Mouse (Mus musculus) bone marrow macrophage, adult 2 months (primary cell): Measurements from ENCODE around the gene Gpr137c. TPM values are rescaled to one million over a fixed set of nuclear protein-coding genes. Genes with fewer than 3 reads are reported as not detected.
A peak's percentile ranks its signal among the peaks of the same experiment; 100 is the strongest.

ENCODE experiments used
- H3K27ac ChIP-seq: 2 replicates; pipeline ENCODE4 v1.5.1; 2012; ENCODE audit warnings: low read depth, low read length; ENCODE audit not compliant: insufficient read depth
- H3K4me1 ChIP-seq: 2 replicates; pipeline ENCODE4 v1.6.1; 2012; ENCODE audit warnings: low read length; ENCODE audit not compliant: control insufficient read depth, insufficient read depth
- H3K4me3 ChIP-seq: 2 replicates; pipeline ENCODE4 v1.5.1; 2012; ENCODE audit warnings: mild to moderate bottlenecking, low read length, moderate library complexity; ENCODE audit not compliant: insufficient read depth
- CTCF ChIP-seq: IDR thresholded peaks from 2 replicates; pipeline ENCODE4 v1.5.1; 2012; ENCODE audit warnings: low read depth, mild to moderate bottlenecking, low read length, moderate library complexity
- POLR2A ChIP-seq: IDR thresholded peaks from 2 replicates; pipeline ENCODE4 v1.6.1; 2012; ENCODE audit warnings: mild to moderate bottlenecking, low read depth, low read length, borderline replicate concordance
- polyA plus RNA-seq: library from polyadenylated mRNA; stranded (reverse); fragments of >200 nt; gene quantifications from 2 replicates; pipeline ENCODE4 v1.2.4, GENCODE M21; 2012; ENCODE audit not compliant: missing spikeins, insufficient read depth, insufficient read length

Gene Gpr137c
- 0.97 and 1.9 TPM in 2 replicates for polyA plus RNA-seq

DNA sequence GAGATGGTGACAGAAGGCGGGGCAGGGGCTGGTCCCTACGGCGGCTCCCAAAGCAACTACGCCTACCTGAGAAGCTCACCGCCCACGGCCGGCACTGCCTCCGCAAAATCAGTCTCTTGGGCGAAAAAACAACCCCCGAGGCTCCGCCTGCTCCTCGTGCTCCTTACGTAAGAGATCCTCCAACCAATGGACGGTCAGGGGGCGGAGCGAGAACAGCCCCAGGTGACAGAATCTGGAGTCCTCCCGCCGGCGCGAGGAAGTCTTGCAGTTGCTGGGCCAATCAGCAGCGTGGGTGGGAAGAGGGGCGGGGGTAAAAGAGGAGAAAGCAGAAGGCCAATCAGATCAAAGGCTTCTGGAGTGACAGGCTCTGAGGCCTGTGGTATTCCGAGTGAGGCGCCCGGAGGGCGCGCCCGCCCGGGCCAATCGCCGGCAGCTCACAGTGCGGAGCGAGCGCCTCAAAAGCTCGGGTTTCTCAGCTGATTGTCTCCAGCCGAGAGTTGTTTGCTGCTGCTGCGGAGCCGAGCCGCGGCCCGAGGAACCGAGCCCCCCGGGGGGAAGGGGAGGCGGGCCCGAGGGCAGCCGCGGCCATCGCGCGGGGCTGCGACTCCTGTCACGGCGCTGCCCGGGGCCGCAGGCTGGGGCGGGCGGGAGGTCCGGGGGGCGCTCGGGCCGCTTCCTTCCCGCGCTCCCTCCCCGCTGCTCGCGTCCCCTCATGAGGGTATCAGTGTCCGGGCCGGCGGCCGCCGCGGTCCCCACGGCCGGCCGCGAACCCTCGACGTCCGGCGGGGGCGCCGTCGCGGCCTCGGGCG lies at the start of gene Gpr137c:
TSS of gene Gpr137c (plus strand) at position 437 of the 809 bp plus-strand sequence.
- H3K27ac ChIP-seq: peak within 1 kb of the TSS; percentile 18; the same call in 1 of the 2 replicates
- no peak for TF ChIP-seq POLR2A
- TF ChIP-seq CTCF: no peak

GRCm38 (mm10) chr14:45172260-45172659 lies 47.3 kb upstream of the Gpr137c start:
- Histone ChIP-seq H3K4me3 (no peak overlapping the region), H3K4me1 (peaks cover 11% of the 10 kb centered on the region), H3K27ac (no peak overlapping the region)
- TF ChIP-seq POLR2A: no peak
- no peak for TF ChIP-seq CTCF

More for the DNA sequence above, at the start of gene Gpr137c:
- Histone ChIP-seq H3K4me1 (peaks cover 6% of the 10 kb centered on the region), H3K4me3 (peak within 1 kb of the TSS; percentile 89)

GRCm38 (mm10) chr14:45175012-45175740 lies 44.3 kb upstream of the Gpr137c start:
- H3K4me3 ChIP-seq: no peak overlapping the region
- no peak for TF ChIP-seq CTCF
- TF ChIP-seq POLR2A: no peak
- H3K27ac ChIP-seq: no peak overlapping the region
- H3K4me1 ChIP-seq: peaks cover 16% of the 10 kb centered on the region

- Histone ChIP-seq H3K27ac (no peak overlapping the region), H3K4me3 (no peak overlapping the region), H3K4me1 (peaks cover 14% of the 10 kb centered on the region)
- TF ChIP-seq CTCF (no peak), POLR2A (no peak)
Measured at GRCm38 (mm10) chr14:45179186-45179585, 40.3 kb upstream of the Gpr137c start.

DNA sequence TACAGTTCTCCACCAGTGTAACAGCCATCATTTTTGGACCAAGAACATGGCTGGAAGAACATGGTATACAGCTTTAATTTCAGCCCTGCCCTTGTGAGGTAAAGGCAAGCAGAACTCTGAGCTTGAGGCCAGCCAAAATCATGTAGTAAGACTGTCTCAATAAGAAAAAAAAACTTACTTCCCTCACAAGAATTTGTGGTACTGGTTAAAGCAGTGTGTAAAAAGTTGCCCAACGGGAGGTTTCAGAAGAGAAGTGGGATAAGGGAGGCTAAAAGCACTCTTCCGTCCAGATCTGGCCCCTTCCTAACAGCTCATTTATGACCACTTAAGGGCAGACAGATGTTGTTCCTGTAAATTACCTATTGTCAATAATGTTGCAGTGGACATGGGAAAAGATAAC lies 39.9 kb upstream of the Gpr137c start:
- peaks cover 11% of the 10 kb centered on the region for H3K4me1 ChIP-seq
- no peak for TF ChIP-seq POLR2A
- TF ChIP-seq CTCF: no peak
- H3K4me3 ChIP-seq: no peak overlapping the region
- H3K27ac ChIP-seq: no peak overlapping the region

DNA sequence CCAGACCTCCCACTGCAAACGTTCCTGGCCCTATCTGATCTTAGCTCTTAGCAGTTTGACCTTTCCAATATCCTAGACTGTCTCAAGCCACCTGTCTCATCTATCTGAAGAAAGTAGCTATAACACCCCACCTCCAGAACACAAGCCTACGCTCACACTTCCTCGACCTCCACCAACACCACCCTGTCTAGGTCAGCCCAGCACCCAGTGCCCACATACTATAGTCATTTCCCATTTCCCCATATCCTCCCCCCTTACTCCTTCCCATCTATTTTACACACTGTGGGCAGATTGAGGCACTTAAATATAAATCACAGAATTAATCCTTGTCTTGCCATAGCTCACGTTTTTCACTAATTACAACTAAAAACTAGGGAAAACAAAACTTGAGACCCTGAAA lies 37.9 kb upstream of the Gpr137c start:
- peaks cover 5% of the 10 kb centered on the region for H3K4me1 ChIP-seq
- no peak overlapping the region for H3K27ac ChIP-seq
- no peak overlapping the region for H3K4me3 ChIP-seq
- TF ChIP-seq POLR2A: no peak
- TF ChIP-seq CTCF: no peak

- TF ChIP-seq CTCF (no peak), POLR2A (no peak)
- H3K27ac ChIP-seq: no peak overlapping the region
- H3K4me3 ChIP-seq: no peak overlapping the region
- no peaks in the 10 kb centered on the region; the same call in 1 of the 2 replicates for H3K4me1 ChIP-seq
Measured at GRCm38 (mm10) chr14:45190999-45191398, 28.5 kb upstream of the Gpr137c start.

DNA sequence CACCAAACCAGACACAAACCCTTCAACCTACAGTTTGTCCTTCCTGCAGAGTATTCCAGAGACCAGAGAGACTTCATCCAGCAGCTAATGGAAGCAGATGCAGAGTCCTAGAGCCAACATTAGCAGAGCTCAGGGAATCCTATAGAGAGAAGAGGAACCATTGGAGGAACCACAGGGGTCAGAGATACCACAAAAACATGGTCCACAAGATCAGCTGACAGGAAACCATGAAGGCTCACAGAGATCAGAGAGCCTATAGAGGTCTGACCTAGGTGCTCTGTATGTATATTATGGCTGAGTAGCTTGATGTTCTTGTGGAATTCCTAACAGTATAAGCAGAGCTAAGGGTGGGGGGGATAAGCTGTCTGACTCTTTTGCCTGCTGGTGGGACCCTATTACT lies 18.9 kb upstream of the Gpr137c start:
- TF ChIP-seq CTCF: no peak
- no peak overlapping the region for H3K4me3 ChIP-seq
- peaks cover 8% of the 10 kb centered on the region for H3K4me1 ChIP-seq
- H3K27ac ChIP-seq: no peak overlapping the region; the same call in 1 of the 2 replicates

- H3K4me1 ChIP-seq: peaks cover 2% of the 10 kb centered on the region; the same call in 1 of the 2 replicates
- H3K27ac ChIP-seq: no peak overlapping the region
- TF ChIP-seq POLR2A: no peak
- no peak for TF ChIP-seq CTCF
- H3K4me3 ChIP-seq: no peak overlapping the region
Measured at GRCm38 (mm10) chr14:45210683-45211082, 8.8 kb upstream of the Gpr137c start.

- Histone ChIP-seq H3K4me1 (peaks cover 2% of the 10 kb centered on the region; the same call in 1 of the 2 replicates), H3K27ac (no peak overlapping the region), H3K4me3 (no peak overlapping the region)
- no peak for TF ChIP-seq CTCF
- TF ChIP-seq POLR2A: no peak
Measured at GRCm38 (mm10) chr14:45211431-45211830, 8.1 kb upstream of the Gpr137c start.
